Mouse (Mus musculus) C2C12 (cell line): ENCODE measurements around the gene Hmox1.

Experiments
- CEBPB ChIP-seq: IDR thresholded peaks from one replicate; pipeline ENCODE4 v1.6.1; 2011; ENCODE audit warnings: low read depth, mild to moderate bottlenecking, control low read depth, moderate library complexity
- CTCF ChIP-seq: IDR thresholded peaks from one replicate; pipeline ENCODE4 v1.5.1; 2011; ENCODE audit not compliant: control insufficient read depth, insufficient read depth, insufficient read length
- MAX ChIP-seq: IDR thresholded peaks from one replicate; pipeline ENCODE4 v1.6.1; 2011; ENCODE audit warnings: mild to moderate bottlenecking, control low read depth
- MYOD1 ChIP-seq: IDR thresholded peaks from one replicate; pipeline ENCODE4 v1.6.1; 2011; ENCODE audit warnings: low read depth; ENCODE audit not compliant: control insufficient read depth, insufficient read length
- MYOG ChIP-seq: IDR thresholded peaks from one replicate; pipeline ENCODE4 v1.6.1; 2011; ENCODE audit not compliant: control insufficient read depth, insufficient read length; ENCODE audit errors: extremely low read depth

DNA sequence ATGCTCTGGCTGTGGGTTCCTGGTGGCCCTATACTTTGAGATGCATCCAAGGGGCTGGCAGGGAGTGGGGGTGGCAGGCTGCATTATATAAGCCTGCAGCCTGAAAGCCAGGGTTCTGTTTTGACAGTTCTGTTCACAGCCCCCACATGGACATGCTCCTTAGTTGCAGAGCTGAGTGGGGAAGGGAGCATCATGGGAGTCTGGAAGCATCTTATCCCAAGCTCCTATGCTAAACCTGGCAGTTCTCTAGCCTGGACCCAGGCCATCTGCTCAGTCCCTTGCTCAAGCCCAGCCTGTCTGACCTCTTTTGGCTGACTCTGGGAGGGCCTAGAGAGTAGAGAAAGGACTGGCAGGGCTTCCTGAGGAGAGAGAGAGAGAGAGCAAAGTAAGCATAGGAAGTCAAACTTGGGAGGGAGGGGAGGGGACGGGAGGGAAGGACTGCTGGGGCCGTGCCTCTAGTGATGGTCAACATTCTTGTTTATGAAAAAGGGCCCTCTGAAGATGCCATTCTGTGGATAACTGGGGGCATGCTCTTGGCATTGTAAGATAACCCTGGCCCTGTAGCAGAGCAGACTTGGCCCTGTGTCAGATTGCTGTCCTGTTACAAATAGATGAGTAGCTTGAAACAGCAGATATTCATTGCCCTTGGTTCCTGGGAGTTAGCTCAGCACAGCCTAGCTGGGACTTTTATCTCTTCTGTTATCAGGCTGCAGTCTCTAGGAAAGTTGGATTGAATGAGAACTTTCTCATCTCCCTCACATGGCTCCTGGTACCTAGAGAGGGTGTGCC is 41.4 kb downstream of the Hmox1 start:
- TF ChIP-seq CTCF (no peak), MYOG (no peak), MAX (no peak), CEBPB (no peak), MYOD1 (no peak)
